Mouse (Mus musculus) heart, embryonic 10.5 days (tissue): ENCODE results near the gene Zfp280b. TPM values are rescaled to one million over a fixed set of nuclear protein-coding genes. Genes with fewer than 3 reads are reported as not detected.

Source experiments
- DNase-seq: peaks from one replicate; pipeline ENCODE4 v3.0.0-alpha.2; 2017; ENCODE audit warnings: low spot score
- H3K27ac ChIP-seq: fragments of 300-500 bp; sonication (generic); 2 replicates; pipeline ENCODE4 v1.5.1; 2016; ENCODE audit warnings: mild to moderate bottlenecking
- H3K27me3 ChIP-seq: fragments of 300-500 bp; sonication (generic); 2 replicates; pipeline ENCODE4 v1.6.1; 2016; ENCODE audit warnings: mild to moderate bottlenecking; ENCODE audit not compliant: poor library complexity, insufficient read depth, severe bottlenecking
- H3K36me3 ChIP-seq: fragments of 300-500 bp; sonication (generic); 2 replicates; pipeline ENCODE4 v1.6.1; 2016; ENCODE audit warnings: mild to moderate bottlenecking, moderate library complexity
- H3K4me1 ChIP-seq: fragments of 300-500 bp; sonication (generic); 2 replicates; pipeline ENCODE4 v1.6.1; 2016; ENCODE audit warnings: mild to moderate bottlenecking
- H3K4me3 ChIP-seq: fragments of 300-500 bp; sonication (generic); 2 replicates; pipeline ENCODE4 v1.5.1; 2016; ENCODE audit warnings: mild to moderate bottlenecking, moderate library complexity
- H3K9me3 ChIP-seq: fragments of 300-500 bp; sonication (generic); 2 replicates; pipeline ENCODE4 v1.6.1; 2016; ENCODE audit warnings: mild to moderate bottlenecking, moderate library complexity
- WGBS: fragments of 180-500 bp; shearing (Covaris S2); methylation state at CpG from one replicate; pipeline ENCODE4 v1.1.7; 2016; 5-methylcytosine and 5-hydroxymethylcytosine counted together
- polyA plus RNA-seq: library from polyadenylated mRNA; unstranded; fragments of >200 nt; fragmentation: Nextera tagmentation; extraction: Ambion mirVana; gene quantifications from 2 replicates; pipeline ENCODE4 v1.2.1, GENCODE M21; 2016

The Zfp280b gene
- polyA plus RNA-seq, 1 experiment from 2014 or later: 33.4 TPM

- H3K4me3 ChIP-seq: no peak overlapping the region
Observed at GRCm38 (mm10) chr10:76016886-76017285, 15.6 kb upstream of the Zfp280b start.

GRCm38 (mm10) chr10:76021728-76022127 lies 10.7 kb upstream of the Zfp280b start:
- Histone ChIP-seq H3K27me3 (no peaks in the 10 kb centered on the region), H3K4me1 (no peaks in the 10 kb centered on the region), H3K9me3 (0 out of 2 replicates have a peak, but pooled peaks cover 4% of the 10 kb centered on the region), H3K27ac (no peak overlapping the region), H3K4me3 (no peak overlapping the region), H3K36me3 (0 out of 2 replicates have a peak, but pooled peaks cover 5% of the 10 kb centered on the region)
- no peak for DNase-seq
- 53% methylated on average over 3 of the region's 3 CpGs for WGBS

More at GRCm38 (mm10) chr10:76016886-76017285, 15.6 kb upstream of the Zfp280b start:
- H3K27ac ChIP-seq: no peak overlapping the region
- WGBS: 84% methylated on average over 3 of the region's 3 CpGs
- H3K27me3 ChIP-seq: no peaks in the 10 kb centered on the region
- no peak for DNase-seq
- 0 out of 2 replicates have a peak, but pooled peaks cover 5% of the 10 kb centered on the region for H3K36me3 ChIP-seq
- no peaks in the 10 kb centered on the region for H3K9me3 ChIP-seq
- H3K4me1 ChIP-seq: no peaks in the 10 kb centered on the region

- H3K4me3 ChIP-seq: no peak overlapping the region
- H3K27me3 ChIP-seq: no peaks in the 10 kb centered on the region
- peaks cover 15% of the 10 kb centered on the region for H3K4me1 ChIP-seq
- no peak for DNase-seq
- 89% methylated on average over 6 of the region's 6 CpGs for WGBS
- no peak overlapping the region for H3K27ac ChIP-seq
- 0 out of 2 replicates have a peak, but pooled peaks cover 5% of the 10 kb centered on the region for H3K36me3 ChIP-seq
- H3K9me3 ChIP-seq: 0 out of 2 replicates have a peak, but pooled peaks cover 4% of the 10 kb centered on the region
Observed at GRCm38 (mm10) chr10:76023921-76024320, 8.5 kb upstream of the Zfp280b start.

GRCm38 (mm10) chr10:76025470-76026190 lies 6.8 kb upstream of the Zfp280b start:
- Histone ChIP-seq H3K9me3 (0 out of 2 replicates have a peak, but pooled peaks cover 4% of the 10 kb centered on the region), H3K4me1 (peaks cover 15% of the 10 kb centered on the region), H3K4me3 (no peak overlapping the region), H3K36me3 (no peaks in the 10 kb centered on the region), H3K27me3 (no peaks in the 10 kb centered on the region), H3K27ac (no peak overlapping the region)
- 92% methylated on average over 9 of the region's 10 CpGs for WGBS
- no peak for DNase-seq

- no peak for DNase-seq
- H3K4me1 ChIP-seq: peaks cover 20% of the 10 kb centered on the region
- 0 out of 2 replicates have a peak, but pooled peaks cover 4% of the 10 kb centered on the region for H3K9me3 ChIP-seq
- H3K27ac ChIP-seq: peak overlapping the region; percentile 76
- H3K4me3 ChIP-seq: no peak overlapping the region
- H3K36me3 ChIP-seq: no peaks in the 10 kb centered on the region
- no peaks in the 10 kb centered on the region for H3K27me3 ChIP-seq
- 50% methylated on average over 12 of the region's 12 CpGs for WGBS
Observed at GRCm38 (mm10) chr10:76027127-76028015, 5.1 kb upstream of the Zfp280b start.

- Histone ChIP-seq H3K36me3 (no peaks in the 10 kb centered on the region), H3K27ac (peak overlapping the region; percentile 76), H3K9me3 (0 out of 2 replicates have a peak, but pooled peaks cover 4% of the 10 kb centered on the region), H3K27me3 (no peaks in the 10 kb centered on the region), H3K4me3 (no peak overlapping the region), H3K4me1 (peaks cover 21% of the 10 kb centered on the region)
- no peak for DNase-seq
- WGBS: 14% methylated on average over 4 of the region's 4 CpGs
Observed at GRCm38 (mm10) chr10:76028016-76028366, 4.5 kb upstream of the Zfp280b start.

GRCm38 (mm10) chr10:76028396-76028795 lies 4.1 kb upstream of the Zfp280b start:
- Histone ChIP-seq H3K9me3 (0 out of 2 replicates have a peak, but pooled peaks cover 4% of the 10 kb centered on the region), H3K27ac (peak overlapping the region; percentile 76)
- 68% methylated on average over 9 of the region's 9 CpGs for WGBS

GRCm38 (mm10) chr10:76029276-76029675 lies 3.2 kb upstream of the Zfp280b start:
- Histone ChIP-seq H3K9me3 (0 out of 2 replicates have a peak, but pooled peaks cover 4% of the 10 kb centered on the region), H3K36me3 (peaks cover 5% of the 10 kb centered on the region; the same call in 1 of the 2 replicates), H3K4me3 (no peak overlapping the region), H3K27ac (no peak overlapping the region), H3K4me1 (peaks cover 25% of the 10 kb centered on the region), H3K27me3 (no peaks in the 10 kb centered on the region)
- no peak for DNase-seq
- 71% methylated on average over 5 of the region's 5 CpGs for WGBS

More at GRCm38 (mm10) chr10:76028396-76028795, 4.1 kb upstream of the Zfp280b start:
- H3K27me3 ChIP-seq: no peaks in the 10 kb centered on the region
- H3K36me3 ChIP-seq: no peaks in the 10 kb centered on the region
- no peak overlapping the region for H3K4me3 ChIP-seq
- no peak for DNase-seq
- peaks cover 25% of the 10 kb centered on the region for H3K4me1 ChIP-seq

GRCm38 (mm10) chr10:76030496-76030895 lies 2.0 kb upstream of the Zfp280b start:
- WGBS: 63% methylated on average over 5 of the region's 5 CpGs
- Histone ChIP-seq H3K36me3 (peaks cover 11% of the 10 kb centered on the region), H3K4me1 (peaks cover 25% of the 10 kb centered on the region), H3K27ac (no peak overlapping the region), H3K4me3 (no peak overlapping the region), H3K27me3 (no peaks in the 10 kb centered on the region), H3K9me3 (no peaks in the 10 kb centered on the region)
- DNase-seq: no peak

- H3K27ac ChIP-seq: peak overlapping the region; percentile 97
- peaks cover 25% of the 10 kb centered on the region for H3K4me1 ChIP-seq
- peak; percentile 62 for DNase-seq
- H3K4me3 ChIP-seq: peak overlapping the region; percentile 89
- H3K9me3 ChIP-seq: no peaks in the 10 kb centered on the region
- no peaks in the 10 kb centered on the region for H3K27me3 ChIP-seq
- H3K36me3 ChIP-seq: peaks cover 19% of the 10 kb centered on the region
- 45% methylated on average over 14 of the region's 14 CpGs for WGBS
Observed at GRCm38 (mm10) chr10:76031511-76032401, 694 bp upstream of the Zfp280b start.

- Histone ChIP-seq H3K27me3 (no peaks in the 10 kb centered on the region), H3K4me1 (peaks cover 17% of the 10 kb centered on the region), H3K4me3 (peak overlapping the region; percentile 89), H3K36me3 (peaks cover 33% of the 10 kb centered on the region), H3K9me3 (no peaks in the 10 kb centered on the region), H3K27ac (peak overlapping the region; percentile 97)
- WGBS: 15% methylated on average over 7 of the region's 7 CpGs
- no peak for DNase-seq
Observed at GRCm38 (mm10) chr10:76033119-76033455, 637 bp downstream of the Zfp280b start.

- Histone ChIP-seq H3K27ac (no peak overlapping the region), H3K4me3 (peak overlapping the region; percentile 1; the same call in 1 of the 2 replicates), H3K36me3 (peaks cover 43% of the 10 kb centered on the region), H3K9me3 (no peaks in the 10 kb centered on the region), H3K4me1 (peaks cover 10% of the 10 kb centered on the region; the same call in 1 of the 2 replicates), H3K27me3 (no peaks in the 10 kb centered on the region)
- WGBS: 90% methylated on average over 8 of the region's 8 CpGs
- no peak for DNase-seq
Observed at GRCm38 (mm10) chr10:76034001-76034600, 1.7 kb downstream of the Zfp280b start.
